Mouse (Mus musculus) heart, embryonic 15.5 days (tissue): Measurements from ENCODE around the gene Tsfm. TPM values are rescaled to one million over a fixed set of nuclear protein-coding genes. Genes with fewer than 3 reads are reported as not detected.
A peak's percentile ranks its signal among the peaks of the same experiment; 100 is the strongest.
"Not testable (repeated sequence)": the region's sequence is repeated elsewhere in the genome, so short reads cannot be mapped to it uniquely, and the experiment has no call there.

Experiments
- ATAC-seq: fragments of 200-750 bp; cut with Nextera tagmentation; replicated peaks from 2 replicates; pipeline ENCODE4 v1.8.0; 2017; ENCODE audit warnings: low read depth, moderate TSS enrichment; ENCODE audit not compliant: insufficient number of reproducible peaks, insufficient read depth, low FRiP score
- H3K27ac ChIP-seq: fragments of 300-500 bp; sonication (generic); 2 replicates; pipeline ENCODE4 v1.5.1; 2015; ENCODE audit warnings: mild to moderate bottlenecking, inconsistent platforms
- H3K27me3 ChIP-seq: fragments of 300-500 bp; sonication (generic); 2 replicates; pipeline ENCODE4 v1.6.1; 2015; ENCODE audit warnings: inconsistent platforms
- H3K36me3 ChIP-seq: fragments of 300-500 bp; sonication (generic); 2 replicates; pipeline ENCODE4 v1.6.1; 2015; ENCODE audit warnings: mild to moderate bottlenecking, inconsistent platforms
- H3K4me1 ChIP-seq: fragments of 300-500 bp; sonication (generic); replicated peaks from 2 replicates; pipeline ENCODE4 v1.6.1; 2015; ENCODE audit warnings: inconsistent platforms
- H3K4me2 ChIP-seq: fragments of 300-500 bp; sonication (generic); 2 replicates; pipeline ENCODE4 v1.6.1; 2015; ENCODE audit warnings: inconsistent platforms, mild to moderate bottlenecking, moderate library complexity
- H3K4me3 ChIP-seq: fragments of 300-500 bp; sonication (generic); 2 replicates; pipeline ENCODE4 v1.5.1; 2015; ENCODE audit warnings: mild to moderate bottlenecking, inconsistent platforms
- H3K9ac ChIP-seq: fragments of 300-500 bp; sonication (generic); 2 replicates; pipeline ENCODE4 v1.6.1; 2015; ENCODE audit warnings: mild to moderate bottlenecking, inconsistent platforms
- H3K9me3 ChIP-seq: fragments of 300-500 bp; sonication (generic); replicated peaks from 2 replicates; pipeline ENCODE4 v1.6.1; 2016; ENCODE audit warnings: inconsistent platforms
- WGBS: fragments of 180-500 bp; shearing (Covaris S2); methylation state at CpG from one replicate; pipeline ENCODE4 v1.1.7; 2015; ENCODE audit warnings: mixed read lengths; 5-methylcytosine and 5-hydroxymethylcytosine counted together
- polyA plus RNA-seq: library from polyadenylated mRNA; unstranded; fragments of >200 nt; fragmentation: Nextera tagmentation; extraction: Ambion mirVana; gene quantifications from 2 replicates; pipeline ENCODE4 v1.2.1, GENCODE M21; 2015

Gene Tsfm
- polyA plus RNA-seq, 1 experiment from 2014 or later: 86.0 TPM

- H3K4me1 ChIP-seq: peaks cover 21% of the 10 kb centered on the region
- not testable (repeated sequence) for H3K27ac ChIP-seq, H3K9ac ChIP-seq, ATAC-seq, H3K9me3 ChIP-seq, H3K4me3 ChIP-seq, H3K4me2 ChIP-seq
- WGBS: 84% methylated on average over 4 of the region's 4 CpGs
- peaks cover 15% of the 10 kb centered on the region for H3K36me3 ChIP-seq
- peaks cover 24% of the 10 kb centered on the region for H3K27me3 ChIP-seq
Measured at GRCm38 (mm10) chr10:127072270-127072669, 41.6 kb upstream of the Tsfm start.

DNA sequence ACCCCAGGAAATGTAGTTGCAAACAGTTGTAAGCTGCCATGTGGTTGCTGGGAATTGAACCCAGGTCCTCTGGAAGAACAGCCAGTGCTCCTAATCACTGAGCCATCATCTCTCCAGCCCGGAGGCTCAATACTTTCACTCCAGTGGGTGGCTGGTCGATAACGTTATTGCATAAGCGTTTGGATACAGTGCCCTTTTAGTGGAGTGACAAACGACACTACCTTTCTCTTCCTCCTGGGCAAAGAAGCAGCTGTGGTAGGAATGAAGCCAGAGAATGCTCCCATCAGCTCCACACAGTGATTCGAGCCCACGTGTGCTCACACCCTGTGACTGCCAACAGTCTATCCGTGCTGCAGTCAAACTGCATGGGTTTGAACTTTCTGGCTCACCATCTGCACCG, 40.6 kb upstream of the Tsfm start:
- Histone ChIP-seq H3K9me3 (no peaks in the 10 kb centered on the region), H3K4me1 (peaks cover 21% of the 10 kb centered on the region), H3K36me3 (peaks cover 25% of the 10 kb centered on the region), H3K27me3 (peaks cover 14% of the 10 kb centered on the region), H3K4me3 (peak overlapping the region; percentile 78), H3K4me2 (peak overlapping the region; percentile 74), H3K27ac (no peak overlapping the region), H3K9ac (0 out of 2 replicates have a peak overlapping the region, but pooled peaks have one; percentile 15)
- ATAC-seq: no peak
- 74% methylated on average over 9 of the region's 9 CpGs for WGBS

DNA sequence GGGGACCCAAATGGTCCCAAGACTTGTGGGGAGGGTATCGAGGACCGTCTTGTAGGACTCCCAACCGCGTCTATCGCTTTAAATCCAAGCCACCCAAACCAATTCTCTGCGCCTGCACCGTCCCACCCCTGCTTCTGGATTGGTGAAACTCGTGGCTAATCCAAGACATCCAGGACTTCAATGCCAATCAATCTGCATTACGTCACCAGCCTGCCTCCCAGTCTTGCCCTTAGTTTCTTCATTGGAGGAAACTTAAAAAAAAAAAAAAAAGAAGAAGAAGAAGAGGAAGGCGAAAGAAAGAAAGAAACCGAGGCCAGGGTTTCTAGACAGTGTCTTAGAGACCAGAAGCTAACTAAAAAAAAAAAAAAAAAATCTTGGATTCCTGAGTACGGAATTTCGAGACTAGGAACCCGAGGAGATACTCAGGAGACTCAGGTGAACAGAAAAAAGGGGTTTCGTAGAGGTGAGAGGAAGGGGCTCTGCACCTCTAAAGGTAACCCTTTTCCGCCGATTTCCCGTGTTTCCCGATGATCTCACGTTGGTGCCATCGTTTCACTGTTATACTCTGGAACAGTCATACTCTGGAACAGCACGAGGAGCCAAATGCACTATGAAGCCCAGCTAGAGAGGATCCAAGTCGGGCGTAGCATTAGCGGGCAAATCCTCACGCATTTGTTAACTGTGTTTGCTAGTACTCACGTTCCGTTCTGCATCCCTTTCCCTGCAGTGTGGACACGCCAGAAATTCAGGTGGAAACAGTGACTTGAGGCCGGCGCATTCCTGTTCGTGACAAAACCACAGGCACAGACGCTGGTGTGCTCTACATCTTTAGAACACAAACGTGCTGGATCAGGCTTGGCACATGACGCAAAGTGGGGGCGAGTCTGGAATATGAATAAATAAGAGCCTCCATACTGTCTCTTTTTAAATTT, 39.8 kb upstream of the Tsfm start, which contains the start of gene Tspan31:
TSS of gene Tspan31 (minus strand) at position 75 of the 932 bp plus-strand sequence.
- H3K27me3 ChIP-seq: peaks cover 7% of the 10 kb centered on the region; the same call in 1 of the 2 replicates
- H3K4me1 ChIP-seq: peaks cover 24% of the 10 kb centered on the region
- H3K27ac ChIP-seq: peak within 1 kb of the TSS; percentile 89
- H3K9ac ChIP-seq: peak within 1 kb of the TSS; percentile 80
- H3K9me3 ChIP-seq: no peaks in the 10 kb centered on the region
- H3K36me3 ChIP-seq: peaks cover 33% of the 10 kb centered on the region
- H3K4me3 ChIP-seq: peak within 1 kb of the TSS; percentile 78
- 1% methylated on average over 36 of the region's 36 CpGs for WGBS
- H3K4me2 ChIP-seq: peak within 1 kb of the TSS; percentile 74
- ATAC-seq: peak; percentile 88

- Histone ChIP-seq H3K27ac (peak overlapping the region; percentile 89), H3K9ac (peak overlapping the region; percentile 80), H3K27me3 (no peaks in the 10 kb centered on the region), H3K4me1 (peaks cover 30% of the 10 kb centered on the region), H3K36me3 (peaks cover 38% of the 10 kb centered on the region), H3K9me3 (no peaks in the 10 kb centered on the region), H3K4me3 (peak overlapping the region; percentile 78), H3K4me2 (peak overlapping the region; percentile 74)
- 5% methylated on average over 30 of the region's 30 CpGs for WGBS
- peak; percentile 20; the same call in 1 of the 2 replicates for ATAC-seq
Measured at GRCm38 (mm10) chr10:127069281-127070189, 38.9 kb upstream of the Tsfm start.

- no peaks in the 10 kb centered on the region for H3K9me3 ChIP-seq
- H3K4me1 ChIP-seq: peaks cover 32% of the 10 kb centered on the region
- no peak for ATAC-seq
- peak overlapping the region; percentile 80 for H3K9ac ChIP-seq
- H3K4me3 ChIP-seq: peak overlapping the region; percentile 78
- H3K27ac ChIP-seq: no peak overlapping the region
- peak overlapping the region; percentile 74 for H3K4me2 ChIP-seq
- H3K36me3 ChIP-seq: peaks cover 38% of the 10 kb centered on the region
- 71% methylated on average over 9 of the region's 9 CpGs for WGBS
- H3K27me3 ChIP-seq: no peaks in the 10 kb centered on the region
Measured at GRCm38 (mm10) chr10:127068360-127069038, 37.9 kb upstream of the Tsfm start.

DNA sequence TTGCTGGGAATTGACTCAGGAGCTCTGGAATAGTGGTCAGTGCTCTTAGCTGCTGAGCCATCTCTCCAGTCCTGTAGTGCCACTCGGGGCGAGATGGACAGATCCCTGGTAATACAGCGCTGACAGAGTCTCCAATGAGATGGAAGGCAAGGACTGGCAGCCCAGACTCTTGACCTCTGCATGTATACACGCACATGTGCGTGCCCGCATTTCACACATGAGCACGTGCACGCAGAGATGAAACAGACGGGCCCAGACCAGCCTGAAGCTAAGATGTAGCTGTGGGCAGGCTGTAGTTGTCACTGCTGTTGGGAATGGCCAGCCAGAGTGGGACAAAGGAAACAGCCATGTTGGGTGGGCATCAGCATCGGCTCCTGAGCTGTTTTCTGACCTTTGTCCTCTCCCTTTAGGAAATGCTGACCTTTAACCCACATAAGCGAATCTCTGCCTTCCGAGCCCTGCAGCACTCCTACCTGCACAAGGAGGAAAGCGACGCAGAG, 35.9 kb upstream of the Tsfm start:
- H3K27ac ChIP-seq: no peak overlapping the region
- no peaks in the 10 kb centered on the region for H3K9me3 ChIP-seq
- H3K36me3 ChIP-seq: peaks cover 38% of the 10 kb centered on the region
- no peak overlapping the region for H3K4me3 ChIP-seq
- peaks cover 9% of the 10 kb centered on the region for H3K27me3 ChIP-seq
- WGBS: 88% methylated on average over 14 of the region's 14 CpGs
- ATAC-seq: no peak
- H3K4me2 ChIP-seq: no peak overlapping the region
- no peak overlapping the region for H3K9ac ChIP-seq
- H3K4me1 ChIP-seq: peaks cover 36% of the 10 kb centered on the region

DNA sequence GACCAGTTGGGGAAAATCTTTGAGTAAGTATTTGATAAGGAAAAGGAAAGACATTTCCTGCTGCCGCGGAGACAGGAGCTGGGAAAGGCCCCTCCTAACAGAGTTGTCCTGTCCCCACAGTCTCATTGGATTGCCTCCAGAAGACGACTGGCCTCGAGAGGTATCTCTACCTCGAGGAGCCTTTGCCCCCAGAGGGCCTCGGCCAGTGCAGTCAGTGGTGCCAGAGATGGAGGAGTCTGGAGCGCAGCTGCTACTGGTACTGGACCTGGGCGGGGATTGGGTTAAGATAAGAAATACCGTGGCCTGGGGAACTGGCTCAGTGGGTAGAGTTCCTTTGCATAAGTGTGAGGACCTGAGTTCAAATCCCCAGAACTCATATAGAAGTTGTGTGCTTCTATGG, 35.3 kb upstream of the Tsfm start:
- ATAC-seq: no peak
- H3K27me3 ChIP-seq: peaks cover 15% of the 10 kb centered on the region
- H3K4me1 ChIP-seq: peaks cover 32% of the 10 kb centered on the region
- no peak overlapping the region for H3K4me3 ChIP-seq
- peak overlapping the region; percentile 28; the same call in 1 of the 2 replicates for H3K27ac ChIP-seq
- no peak overlapping the region for H3K4me2 ChIP-seq
- H3K9me3 ChIP-seq: no peaks in the 10 kb centered on the region
- 58% methylated on average over 9 of the region's 9 CpGs for WGBS
- H3K36me3 ChIP-seq: peaks cover 38% of the 10 kb centered on the region
- no peak overlapping the region for H3K9ac ChIP-seq

GRCm38 (mm10) chr10:127063913-127064870, 33.6 kb upstream of the Tsfm start:
- Histone ChIP-seq H3K36me3 (peaks cover 38% of the 10 kb centered on the region), H3K27ac (peak overlapping the region; percentile 86), H3K4me3 (peak overlapping the region; percentile 80), H3K4me1 (peaks cover 38% of the 10 kb centered on the region), H3K27me3 (peaks cover 32% of the 10 kb centered on the region), H3K4me2 (peak overlapping the region; percentile 80), H3K9me3 (no peaks in the 10 kb centered on the region), H3K9ac (peak overlapping the region; percentile 93)
- no peak for ATAC-seq
- WGBS: 10% methylated on average over 37 of the region's 37 CpGs

- Histone ChIP-seq H3K27ac (peak within 1 kb of the TSS; percentile 86), H3K9ac (peak within 1 kb of the TSS; percentile 93), H3K4me3 (peak within 1 kb of the TSS; percentile 80), H3K27me3 (peaks cover 40% of the 10 kb centered on the region), H3K9me3 (no peaks in the 10 kb centered on the region), H3K4me2 (peak within 1 kb of the TSS; percentile 80), H3K36me3 (peaks cover 34% of the 10 kb centered on the region), H3K4me1 (peaks cover 38% of the 10 kb centered on the region)
- peak; percentile 90 for ATAC-seq
- WGBS: under 1% methylated on average over 46 of the region's 46 CpGs
Measured at GRCm38 (mm10) chr10:127063239-127063872, 32.7 kb upstream of the Tsfm start, which contains the start of gene Cdk4. Cdk4 (plus strand) TSS chr10:127063534.
